In genomic region chr16:56771163-56772105, GRCm38 (mm10) we compare ENCODE assay signal across 9 mouse cellular contexts. TPM values are rescaled to one million over a fixed set of nuclear protein-coding genes. Genes with fewer than 3 reads are reported as not detected.
DNase-seq lines count a peak whose midpoint lies in the region; ATAC-seq and TF ChIP-seq lines count a peak whose summit lies in the region.
"Had no signal": no experiment of that assay in that cellular context is flagged by ENCODE, and none has a peak within 500 bp of the region (broad histone marks: within the 10 kb centered on the region; RNA-seq: fewer than 3 reads in every experiment).

No protein-coding gene starts in this region.

- WGBS in liver, embryonic 14.5 days (ENCODE audit: insufficient replicate concordance) = 32% methylated on average over 10 of the region's 10 CpGs

- no peaks in the 10 kb centered on the region for H3K9me3 ChIP-seq in liver, embryonic 14.5 days (ENCODE audit: control insufficient read depth, low read length)

- no peak overlapping the region for H3K27ac ChIP-seq in liver, embryonic 14.5 days

- no peaks in the 10 kb centered on the region for H3K36me3 ChIP-seq in liver, embryonic 14.5 days (replicated peaks; ENCODE audit: control insufficient read depth, insufficient read depth, low read depth)

- no peaks in the 10 kb centered on the region for H3K27me3 ChIP-seq in liver, embryonic 14.5 days (ENCODE audit: control insufficient read depth, insufficient read depth, low read length)

- no peak overlapping the region for H3K4me2 ChIP-seq in liver, embryonic 14.5 days (ENCODE audit: low read depth)

- DNase-seq in adrenal gland, postnatal 10 days = peak; percentile 48
- DNase-seq in adrenal gland, postnatal 4 days (ENCODE audit: low spot score in 2 of 2) = no peak
- DNase-seq in MEL-GATA-1-ER (ENCODE audit: extremely low read depth, low read depth) = peak; percentile 46
- DNase-seq in heart, postnatal 36 days = peak; percentile 13 to 35
- peak; percentile 71 for DNase-seq in layer of hippocampus, adult 11-12 months (ENCODE audit: low spot score)
- peak; percentile 26 to 29 (median 28) for DNase-seq in liver, embryonic 14.5 days (ENCODE audit: low read depth in 3 of 3, low spot score in 3 of 3)
- DNase-seq in retina, postnatal 1 day = peak; percentile 68

- no peak for TF ChIP-seq EP300 in liver, embryonic 14.5 days (IDR thresholded peaks at IDR 0.05; ENCODE audit: low read depth)

- peak; percentile 65 for TF ChIP-seq CTCF in liver, embryonic 14.5 days (IDR thresholded peaks at IDR 0.05; ENCODE audit: low read depth)

- H3K4me3 ChIP-seq in liver, embryonic 14.5 days (ENCODE audit: insufficient read depth in 1 of 2, low read depth in 2 of 2, low read length in 2 of 2) = no peak overlapping the region

- no peak overlapping the region for H3K9ac ChIP-seq in liver, embryonic 14.5 days (replicated peaks)

- ATAC-seq in common myeloid progenitor, adult 5-6 weeks (replicated peaks; ENCODE audit: low read depth, poor library complexity, severe bottlenecking) = peak; percentile 95
- 0 out of 2 replicates have a peak, but pooled peaks have one; percentile 28 for ATAC-seq in liver, embryonic 14.5 days (ENCODE audit: insufficient read depth)

- no peaks in the 10 kb centered on the region; a peak in 1 of 4 replicates for H3K4me1 ChIP-seq in liver, embryonic 14.5 days (replicated peaks; ENCODE audit: control insufficient read depth in 2 of 2, insufficient read depth in 2 of 2, low read length in 1 of 2)

- intact Hi-C loops in heart, postnatal 36 days (cut with DNase I) = loop anchor here (1.0 to 5.0 kb wide), 3 partner anchors 149 to 396 kb away; partner anchors contain the start of gene Nit2

RNA-seq across cellular contexts. Expression of gene Adgrg7, which starts 24.2 kb away (rescaled TPM):
- total RNA-seq in adrenal gland, postnatal 10 days (2021) = not detected
- not detected for total RNA-seq in adrenal gland, postnatal 4 days (2021)
- total RNA-seq in common myeloid progenitor, adult 5-6 weeks (2017) = 30.0 and 33.2 TPM in 2 replicates
- total RNA-seq in heart, postnatal 36 days (2021) = under 1 TPM in 1 of 2 experiments, not detected in 1; 0.08 TPM
- polyA plus RNA-seq in liver, embryonic 14.5 days (2012; rRNA removed) = 0.02 and 0.04 TPM in 2 replicates
- polyA plus RNA-seq in liver, embryonic 14.5 days (2014; fragmentation: Nextera tagmentation; extraction: Ambion mirVana) = 0.09 TPM in 1 of 2 replicates, not detected in the other
- polyA plus RNA-seq: liver, embryonic 16.5 days had no signal

RNA-seq across cellular contexts. Expression of gene Tfg, which starts 54.2 kb away (rescaled TPM):
- total RNA-seq in adrenal gland, postnatal 10 days (2021) = 10 to 100 TPM; 64.8 to 66.5 TPM
- total RNA-seq in adrenal gland, postnatal 4 days (2021) = 10 to 100 TPM; 71.2 to 78.4 TPM
- total RNA-seq in common myeloid progenitor, adult 5-6 weeks (2017) = 45.4 and 66.8 TPM in 2 replicates
- 10 to 100 TPM; 46.7 to 48.7 TPM for total RNA-seq in heart, postnatal 36 days (2021)
- polyA plus RNA-seq in liver, embryonic 14.5 days (2012; rRNA removed) = 40.7 and 48.1 TPM in 2 replicates
- 74.2 and 74.5 TPM in 2 replicates for polyA plus RNA-seq in liver, embryonic 14.5 days (2014; fragmentation: Nextera tagmentation; extraction: Ambion mirVana)

Comparison
In these comparisons a context has a peak if more than half of its experiments do, and no peak if none do; other contexts are left out.
1. DNase-seq: peak in adrenal gland, postnatal 10 days (single experiment), MEL-GATA-1-ER (single experiment), heart, postnatal 36 days (2 of 2), layer of hippocampus, adult 11-12 months (single experiment), liver, embryonic 14.5 days (3 of 3) and retina, postnatal 1 day (single experiment); none in adrenal gland, postnatal 4 days (0 of 2).
2. RNA of gene Adgrg7, which starts 24.2 kb away (total RNA-seq): 30.0 to 33.2 TPM in common myeloid progenitor, adult 5-6 weeks; not detected in adrenal gland, postnatal 4 days, 0.08 TPM in heart, postnatal 36 days and not detected in adrenal gland, postnatal 10 days; every median in the first group is over 10 times any median in the second.